Mouse (Mus musculus): ENCODE measurements around the gene Cacna1c.

GRCm38 (mm10) chr6:118932002-118932700, 264.1 kb downstream of the Cacna1c start:
- TF ChIP-seq POLR2A (IDR thresholded peaks at IDR 0.05; ENCODE audit: borderline replicate concordance, extremely low read depth, insufficient read depth, insufficient read length, poor library complexity, severe bottlenecking) (no peak), CTCF (IDR thresholded peaks at IDR 0.05; ENCODE audit: borderline replicate concordance, extremely low read depth, insufficient read depth, insufficient read length) (no peak)
